Mouse (Mus musculus): ENCODE data around the gene Slc37a3. TPM values are rescaled to one million over a fixed set of nuclear protein-coding genes. Genes with fewer than 3 reads are reported as not detected.
A peak's percentile ranks its signal among the peaks of the same experiment; 100 is the strongest.
"Not testable (repeated sequence)": the region's sequence is repeated elsewhere in the genome, so short reads cannot be mapped to it uniquely, and the experiment has no call there.

The Slc37a3 gene
- total RNA-seq, 2 experiments from 2014 or later, result 35.4 to 38.9 TPM

- DNase-seq, result no peak
Observed at GRCm38 (mm10) chr6:39379224-39379623, 1.7 kb upstream of the Slc37a3 start.

GRCm38 (mm10) chr6:39378161-39378835 lies 823 bp upstream of the Slc37a3 start:
- DNase-seq, result not testable (repeated sequence)

GRCm38 (mm10) chr6:39376775-39377174 lies 700 bp downstream of the Slc37a3 start:
- no peak for DNase-seq

DNA sequence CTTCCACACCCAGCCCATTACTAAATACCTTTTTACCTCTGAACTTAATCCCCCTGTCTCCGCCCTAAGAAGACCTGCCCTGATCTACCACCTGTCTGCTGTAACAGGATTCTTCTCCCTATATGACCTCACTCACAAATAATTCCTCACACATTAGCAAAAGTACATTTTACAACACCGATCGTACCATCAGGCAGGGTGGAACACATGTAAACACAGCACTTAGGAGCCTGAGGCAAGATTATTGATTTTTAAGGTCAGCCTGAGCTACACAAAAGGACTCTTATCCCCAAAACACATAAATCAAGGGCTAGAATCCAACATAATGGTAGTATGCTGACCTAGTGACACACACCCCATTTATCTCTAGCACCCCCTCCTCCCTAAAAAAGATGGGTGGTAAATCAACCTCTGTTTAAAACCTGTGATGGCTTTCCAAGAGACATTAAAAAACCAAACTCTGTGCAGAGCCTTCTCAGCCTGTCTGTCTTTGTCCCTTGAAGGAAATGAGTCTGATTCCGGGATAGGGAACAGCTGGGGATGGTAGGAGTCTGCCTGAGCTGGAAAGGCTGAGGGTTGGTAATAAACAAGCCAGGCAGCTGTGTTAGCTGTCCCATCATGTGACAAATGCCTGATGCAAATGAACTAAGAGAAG lies 4.0 kb downstream of the Slc37a3 start:
- DNase-seq, result no peak

- DNase-seq, result peak; percentile 22
Observed at GRCm38 (mm10) chr6:39372727-39373126, 4.7 kb downstream of the Slc37a3 start.

GRCm38 (mm10) chr6:39372042-39372441 lies 5.4 kb downstream of the Slc37a3 start:
- no peak for DNase-seq

GRCm38 (mm10) chr6:39369631-39370030 lies 7.8 kb downstream of the Slc37a3 start:
- DNase-seq, result no peak

- no peak for DNase-seq
Observed at GRCm38 (mm10) chr6:39362684-39363083, 14.8 kb downstream of the Slc37a3 start.

- not testable (repeated sequence) for DNase-seq
Observed at GRCm38 (mm10) chr6:39359207-39359606, 18.3 kb downstream of the Slc37a3 start.

GRCm38 (mm10) chr6:39348946-39349345 lies 28.5 kb downstream of the Slc37a3 start:
- DNase-seq, result no peak

DNA sequence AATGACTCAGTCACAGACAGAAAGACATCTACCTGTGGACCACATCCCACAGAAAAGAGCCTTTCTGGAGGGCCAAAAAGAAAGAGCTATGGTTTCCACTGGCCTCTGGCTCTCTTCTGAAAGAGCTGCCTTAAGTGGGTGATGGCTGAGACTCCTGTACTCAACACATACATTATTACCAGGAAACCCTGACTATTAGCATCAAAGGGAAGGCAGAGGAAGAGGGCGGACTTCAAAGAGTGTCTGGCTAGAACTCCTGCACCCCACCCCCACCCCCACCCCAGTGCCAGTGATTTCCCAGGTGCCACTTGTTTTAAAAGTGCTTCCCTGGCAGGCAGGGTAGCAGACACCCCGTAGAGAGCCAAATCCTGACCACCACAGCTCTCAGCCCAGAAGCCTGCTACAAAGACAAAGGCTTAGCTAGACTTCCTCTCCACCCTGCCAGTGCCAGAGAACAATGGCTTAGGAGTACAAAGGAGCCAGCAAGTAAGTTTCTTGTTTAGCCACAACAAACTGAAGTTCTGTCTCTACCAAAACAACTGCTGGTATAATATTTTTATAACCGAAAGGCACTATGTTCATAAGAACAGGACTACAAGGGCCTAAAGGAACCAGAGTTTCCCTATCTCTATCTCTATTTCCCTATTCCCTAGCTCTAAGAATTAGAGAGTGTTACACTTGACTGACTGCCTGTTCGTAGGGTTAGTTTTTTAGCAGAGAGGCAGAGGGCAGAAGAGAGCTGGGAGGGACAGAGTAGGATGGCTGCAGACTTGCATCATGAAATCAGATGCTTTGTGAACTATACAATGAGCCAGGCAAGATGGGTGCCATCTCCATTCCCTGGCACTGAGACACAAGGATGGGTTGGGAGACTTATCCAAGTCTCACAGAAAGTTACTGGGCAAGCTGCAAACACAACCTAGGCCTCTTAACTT lies 29.3 kb downstream of the Slc37a3 start:
- no peak for DNase-seq

DNA sequence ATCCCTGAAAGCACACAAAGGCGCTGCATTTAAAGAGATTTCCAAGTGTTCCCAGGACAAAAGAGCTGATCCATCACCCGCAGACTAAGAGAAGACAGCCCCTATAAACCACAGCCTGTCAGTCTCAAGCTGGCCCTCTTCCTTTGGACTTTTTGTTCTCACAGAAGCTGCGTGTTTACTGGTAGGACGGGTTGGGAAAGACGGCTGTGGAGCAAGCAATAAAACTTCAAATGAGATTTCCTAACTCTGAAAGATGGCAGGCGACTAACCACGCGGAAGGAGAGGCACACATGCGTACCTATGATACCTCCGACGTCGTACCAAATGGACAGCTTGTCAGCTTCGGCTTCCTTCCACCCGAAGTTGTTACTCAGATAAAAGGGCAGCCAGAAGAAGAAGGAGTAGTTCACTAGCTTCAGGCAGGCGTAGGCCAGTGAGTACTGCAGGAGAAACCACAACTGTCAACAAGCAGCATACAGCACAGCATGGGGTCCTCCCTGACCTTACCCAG lies 30.4 kb downstream of the Slc37a3 start:
- no peak for DNase-seq

DNA sequence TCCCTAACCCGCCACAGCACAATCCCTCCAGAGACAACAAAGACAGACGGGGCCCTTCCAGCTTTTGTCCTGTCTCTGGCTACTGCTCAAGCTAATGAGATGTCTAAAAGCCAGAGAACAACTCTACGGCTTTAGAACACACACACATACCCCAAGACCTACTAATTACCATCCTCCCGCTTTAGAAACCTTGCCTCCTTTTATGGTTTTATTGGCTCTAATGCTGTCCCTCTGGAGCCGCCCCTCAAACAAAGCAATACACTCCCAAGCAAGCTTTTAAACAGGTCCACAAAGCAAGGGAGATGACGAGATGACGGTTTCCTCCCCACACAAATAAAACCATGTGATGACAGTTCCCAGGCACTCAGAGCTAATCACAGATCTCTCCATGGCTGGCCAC lies 32.0 kb downstream of the Slc37a3 start:
- DNase-seq, result no peak

- peak; percentile 90 for DNase-seq
Observed at GRCm38 (mm10) chr6:39344020-39344419, 33.5 kb downstream of the Slc37a3 start.

- peak; percentile 40 for DNase-seq
Observed at GRCm38 (mm10) chr6:39341798-39342197, 35.7 kb downstream of the Slc37a3 start.

DNA sequence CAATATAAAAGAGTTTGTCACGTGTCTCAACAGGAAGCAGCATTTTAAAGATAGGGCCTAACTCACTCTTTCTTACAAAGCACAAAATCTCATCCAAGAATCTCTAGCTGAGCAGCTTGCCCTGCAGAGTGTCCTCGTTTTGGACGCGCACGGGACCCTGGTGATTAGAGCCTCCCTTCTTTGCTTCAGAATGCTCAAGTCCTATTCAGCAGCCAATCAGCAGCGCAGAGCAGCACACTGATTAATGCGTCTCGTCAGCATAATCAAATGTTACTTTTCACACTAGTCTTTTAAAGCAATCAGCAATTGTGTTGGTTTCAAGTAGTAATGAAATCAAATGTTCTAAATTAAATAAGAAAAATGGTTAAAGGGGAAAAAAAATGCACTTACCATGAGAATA lies 39.1 kb downstream of the Slc37a3 start:
- DNase-seq, result no peak

GRCm38 (mm10) chr6:39334873-39335272 lies 42.6 kb downstream of the Slc37a3 start:
- no peak for DNase-seq

DNA sequence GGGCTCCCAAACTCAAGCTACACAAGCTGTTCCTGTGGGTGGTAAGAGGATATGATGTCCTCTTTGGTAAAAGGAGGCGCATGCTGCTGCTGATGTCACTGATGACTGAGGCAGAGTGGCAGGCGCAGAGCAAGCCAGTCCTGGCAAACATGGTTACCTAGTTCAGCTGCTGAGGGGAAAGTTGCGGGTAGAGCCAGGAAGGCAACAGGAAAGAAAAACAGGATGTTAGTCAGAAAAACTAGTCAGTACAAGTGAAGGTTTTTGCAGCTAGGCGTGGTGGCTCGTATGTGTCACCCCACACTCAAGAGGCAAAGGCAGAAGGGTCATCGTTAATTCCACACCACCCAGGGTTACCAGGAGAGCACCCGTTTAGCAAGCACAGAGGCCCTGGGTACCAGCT lies 43.3 kb downstream of the Slc37a3 start:
- no peak for DNase-seq

DNA sequence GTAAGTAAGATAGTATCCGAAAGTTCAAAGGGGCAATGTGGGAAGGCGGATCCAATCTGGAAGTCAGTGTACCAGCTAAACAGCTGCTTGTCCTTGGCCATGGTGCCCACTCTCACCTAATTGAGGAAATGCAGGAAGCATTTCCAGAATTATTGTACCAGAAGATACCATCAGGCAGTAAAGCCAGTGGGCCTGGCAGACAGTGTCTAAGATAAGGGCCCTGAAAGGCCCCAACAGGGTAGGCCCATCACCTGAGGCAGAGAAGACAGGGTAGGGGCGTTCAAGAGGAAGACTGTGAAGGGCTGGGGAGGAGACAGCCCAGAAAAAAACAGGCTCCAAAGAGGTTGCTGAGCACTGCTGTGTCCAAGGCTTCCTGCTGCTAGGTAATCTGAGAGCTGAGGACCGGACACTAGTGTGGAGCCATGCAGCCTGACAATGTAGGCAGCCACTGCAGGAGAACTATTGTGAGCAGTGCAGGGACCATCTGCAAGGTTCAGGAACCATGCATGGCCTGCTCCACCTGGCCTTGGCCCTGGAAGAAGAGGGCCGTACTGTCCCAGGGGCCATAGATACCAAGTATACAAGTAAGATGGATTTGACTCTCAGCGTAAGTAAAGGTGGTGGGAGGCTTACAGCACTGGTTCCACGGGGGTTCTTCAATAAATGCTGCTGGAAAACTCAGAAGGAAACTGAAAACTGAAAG lies 45.3 kb downstream of the Slc37a3 start:
- DNase-seq, result no peak

- DNase-seq, result no peak
Observed at GRCm38 (mm10) chr6:39330981-39331380, 46.5 kb downstream of the Slc37a3 start.

DNA sequence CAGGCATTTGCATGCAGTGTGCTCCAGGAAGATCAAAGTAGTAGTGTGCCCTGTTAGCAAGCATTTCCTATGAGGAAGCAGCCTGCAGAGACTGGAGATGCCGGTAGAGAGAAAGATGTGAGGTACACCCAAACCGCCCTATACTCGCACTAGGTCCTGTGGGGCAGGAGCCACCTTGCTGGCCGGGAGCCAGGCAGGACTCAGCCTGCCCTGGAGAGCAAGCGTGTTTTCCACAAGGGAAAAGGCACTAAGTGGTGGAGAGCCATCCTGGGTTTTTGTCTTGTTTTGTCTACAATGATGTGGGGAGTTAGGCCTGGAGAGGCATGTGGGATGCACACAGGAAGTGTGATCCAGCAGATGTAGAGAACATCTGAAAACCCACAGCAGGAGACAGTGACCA lies 57.2 kb downstream of the Slc37a3 start:
- no peak for DNase-seq

Measured in adrenal gland, postnatal 10 days (tissue).